Mouse (Mus musculus): ENCODE measurements around the gene Alk. TPM values are rescaled to one million over a fixed set of nuclear protein-coding genes. Genes with fewer than 3 reads are reported as not detected.

Alk gene
- total RNA-seq, 2 experiments from 2014 or later, result 0.10 TPM; not detected in 1

- intact Hi-C loops (cut with DNase I), result no loop called here
- DNase-seq, result no peak
Measured at GRCm38 (mm10) chr17:72275391-72275904, 329.0 kb downstream of the Alk start.

GRCm38 (mm10) chr17:72274205-72274604 is 330.2 kb downstream of the Alk start:
- intact Hi-C loops (cut with DNase I), result no loop called here
- DNase-seq, result no peak

GRCm38 (mm10) chr17:72271640-72272039 is 332.8 kb downstream of the Alk start:
- no peak for DNase-seq
- intact Hi-C loops (cut with DNase I), result no loop called here

- DNase-seq, result no peak
- intact Hi-C loops (cut with DNase I), result no loop called here
Measured at GRCm38 (mm10) chr17:72268529-72268928, 335.9 kb downstream of the Alk start.

- no peak for DNase-seq
- intact Hi-C loops (cut with DNase I), result no loop called here
Measured at GRCm38 (mm10) chr17:72265171-72266022, 339.0 kb downstream of the Alk start.

- no peak for DNase-seq
- intact Hi-C loops (cut with DNase I), result no loop called here
Measured at GRCm38 (mm10) chr17:72253411-72253810, 351.0 kb downstream of the Alk start.

- intact Hi-C loops (cut with DNase I), result no loop called here
- no peak for DNase-seq
Measured at GRCm38 (mm10) chr17:72251554-72251953, 352.9 kb downstream of the Alk start.

- DNase-seq, result no peak
- intact Hi-C loops (cut with DNase I), result no loop called here
Measured at GRCm38 (mm10) chr17:72250482-72251405, 353.7 kb downstream of the Alk start.

GRCm38 (mm10) chr17:72242036-72242435 is 362.4 kb downstream of the Alk start:
- intact Hi-C loops (cut with DNase I), result loop anchor here (5.0 kb wide), 1 partner anchor 275 kb away; no protein-coding TSS in a partner anchor
- no peak for DNase-seq

- intact Hi-C loops (cut with DNase I), result no loop called here
- DNase-seq, result peak in 1 of 2 experiments; percentile 7
Measured at GRCm38 (mm10) chr17:72237315-72237714, 367.1 kb downstream of the Alk start.

GRCm38 (mm10) chr17:72230891-72231290 is 373.5 kb downstream of the Alk start:
- intact Hi-C loops (cut with DNase I), result no loop called here
- no peak for DNase-seq

- intact Hi-C loops (cut with DNase I), result no loop called here
- DNase-seq, result no peak
Measured at GRCm38 (mm10) chr17:72218816-72219215, 385.6 kb downstream of the Alk start.

- DNase-seq, result no peak
- intact Hi-C loops (cut with DNase I), result no loop called here
Measured at GRCm38 (mm10) chr17:72197576-72197975, 406.9 kb downstream of the Alk start.

- DNase-seq, result no peak
- intact Hi-C loops (cut with DNase I), result no loop called here
Measured at GRCm38 (mm10) chr17:72194976-72195650, 409.3 kb downstream of the Alk start.

- intact Hi-C loops (cut with DNase I), result no loop called here
- no peak for DNase-seq
Measured at GRCm38 (mm10) chr17:72190536-72190935, 413.9 kb downstream of the Alk start.

GRCm38 (mm10) chr17:72187026-72187425 is 417.4 kb downstream of the Alk start:
- DNase-seq, result no peak
- intact Hi-C loops (cut with DNase I), result no loop called here

- intact Hi-C loops (cut with DNase I), result no loop called here
- no peak for DNase-seq
Measured at GRCm38 (mm10) chr17:72182414-72182813, 422.0 kb downstream of the Alk start.

- intact Hi-C loops (cut with DNase I), result no loop called here
- DNase-seq, result no peak
Measured at GRCm38 (mm10) chr17:72180200-72180599, 424.2 kb downstream of the Alk start.

- intact Hi-C loops (cut with DNase I), result no loop called here
- no peak for DNase-seq
Measured at GRCm38 (mm10) chr17:72179722-72180140, 424.7 kb downstream of the Alk start.

GRCm38 (mm10) chr17:72173778-72174177 is 430.6 kb downstream of the Alk start:
- intact Hi-C loops (cut with DNase I), result no loop called here
- no peak for DNase-seq

All from gastrocnemius, postnatal 36 days (tissue).